Mouse (Mus musculus) lung, postnatal 0 days (tissue): ENCODE measurements around the gene Zbtb8os.

Experiments
- CTCF ChIP-seq: IDR thresholded peaks from 2 replicates; pipeline ENCODE4 v1.5.1; 2016; ENCODE audit warnings: antibody characterized with exemption, mild to moderate bottlenecking
- EP300 ChIP-seq: IDR thresholded peaks from 2 replicates; pipeline ENCODE4 v1.6.1; 2016; ENCODE audit warnings: antibody characterized with exemption, mild to moderate bottlenecking, control low read depth

DNA sequence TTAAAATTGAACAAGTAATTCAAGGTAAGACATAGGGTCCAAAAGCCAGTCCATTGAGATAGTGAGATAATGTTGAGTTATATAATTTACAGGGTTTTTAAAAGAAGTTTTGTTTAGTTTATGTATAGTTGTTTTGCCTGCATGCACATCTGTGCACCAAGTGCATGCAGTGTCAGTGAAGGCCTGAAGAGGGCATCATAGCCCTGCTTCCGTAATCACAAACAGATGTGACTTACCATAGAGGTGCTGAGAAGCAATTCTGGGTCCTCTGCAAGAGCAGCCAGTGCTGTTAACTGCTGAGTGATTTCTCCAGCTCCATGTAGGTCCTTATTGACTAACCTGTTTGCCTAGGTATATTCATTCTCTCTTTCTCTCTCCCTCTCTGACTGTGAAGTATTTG, 6.4 kb downstream of the Zbtb8os start:
- no peak for TF ChIP-seq EP300
- TF ChIP-seq CTCF = peak; percentile 30
